Mouse (Mus musculus): ENCODE results near the gene Olfr1328. TPM values are rescaled to one million over a fixed set of nuclear protein-coding genes. Genes with fewer than 3 reads are reported as not detected.
"Not testable (repeated sequence)": the region's sequence is repeated elsewhere in the genome, so short reads cannot be mapped to it uniquely, and the experiment has no call there.

The Olfr1328 gene
- not detected in 2 replicates for polyA plus RNA-seq (2015; fragmentation: Nextera tagmentation; extraction: Ambion mirVana)

DNA sequence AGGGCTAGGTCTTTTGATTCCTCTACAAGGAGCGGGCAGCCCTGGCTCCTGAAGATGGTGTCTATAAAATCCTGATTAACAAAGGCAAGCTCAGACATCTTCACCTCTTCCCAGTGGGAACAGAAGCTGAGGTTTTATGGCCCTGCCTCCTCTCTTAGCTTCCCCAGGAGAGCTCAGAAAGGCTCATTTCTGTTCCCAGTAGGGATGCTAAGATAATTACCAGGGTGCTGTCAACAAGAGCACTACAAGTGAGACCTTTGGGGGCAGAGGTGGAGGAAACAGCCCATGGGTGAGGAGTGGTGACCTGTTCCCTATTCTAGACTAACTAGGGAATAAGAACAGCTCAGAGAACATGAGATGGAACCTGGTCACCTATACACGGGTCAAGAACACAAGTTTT, at the start of gene Olfr1328:
Gene Olfr1328 (minus strand): TSS at position 101 of the 400 bp plus-strand sequence.
- no peaks in the 10 kb centered on the region for H3K36me3 ChIP-seq (ENCODE audit: control insufficient read depth, insufficient read depth, low read length)
- 73% methylated on average over 2 of the region's 2 CpGs for WGBS

DNA sequence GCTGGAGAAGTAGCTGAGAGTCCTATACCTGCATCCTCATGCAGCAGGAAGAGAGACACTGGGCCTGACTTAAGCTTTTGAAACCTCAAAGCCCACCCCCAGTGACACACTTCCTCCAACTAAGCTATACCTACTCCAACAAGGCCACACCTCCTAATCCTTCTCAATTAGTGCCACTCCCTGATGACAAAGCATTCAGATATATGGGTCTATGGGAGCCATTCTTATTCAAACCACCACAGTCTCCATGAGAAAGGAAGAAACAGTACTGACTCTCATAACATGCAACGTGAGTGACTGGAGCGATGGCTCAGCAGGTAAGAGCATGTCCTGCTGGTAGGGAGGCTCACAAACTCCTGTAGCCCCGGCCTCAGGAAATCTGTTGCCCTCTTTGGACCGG, 46.9 kb upstream of the Olfr1328 start:
- 80% methylated on average over 4 of the region's 4 CpGs for WGBS
- Histone ChIP-seq H3K27ac (ENCODE audit: low read length) (no peak overlapping the region), H3K9ac (ENCODE audit: low read length) (no peak overlapping the region), H3K4me2 (ENCODE audit: low read depth, low read length) (no peak overlapping the region), H3K4me3 (ENCODE audit: low read length) (no peak overlapping the region), H3K36me3 (ENCODE audit: control insufficient read depth, insufficient read depth, low read length) (no peaks in the 10 kb centered on the region), H3K9me3 (ENCODE audit: control insufficient read depth, low read length) (0 out of 2 replicates have a peak, but pooled peaks cover 2% of the 10 kb centered on the region), H3K4me1 (replicated peaks; ENCODE audit: control insufficient read depth, insufficient read depth, low read length) (no peaks in the 10 kb centered on the region), H3K27me3 (ENCODE audit: control insufficient read depth, insufficient read depth, low read depth, low read length) (no peaks in the 10 kb centered on the region)
- no peak for ATAC-seq (ENCODE audit: low read depth)

More for the DNA sequence above, at the start of gene Olfr1328:
- Histone ChIP-seq H3K9ac (ENCODE audit: low read length) (no peak within 1 kb of the TSS), H3K4me2 (ENCODE audit: low read depth, low read length) (no peak within 1 kb of the TSS), H3K4me1 (replicated peaks; ENCODE audit: control insufficient read depth, insufficient read depth, low read length) (no peaks in the 10 kb centered on the region), H3K9me3 (ENCODE audit: control insufficient read depth, low read length) (no peaks in the 10 kb centered on the region), H3K27me3 (ENCODE audit: control insufficient read depth, insufficient read depth, low read depth, low read length) (no peaks in the 10 kb centered on the region), H3K4me3 (ENCODE audit: low read length) (no peak within 1 kb of the TSS), H3K27ac (ENCODE audit: low read length) (no peak within 1 kb of the TSS)
- no peak for ATAC-seq (ENCODE audit: low read depth)

DNA sequence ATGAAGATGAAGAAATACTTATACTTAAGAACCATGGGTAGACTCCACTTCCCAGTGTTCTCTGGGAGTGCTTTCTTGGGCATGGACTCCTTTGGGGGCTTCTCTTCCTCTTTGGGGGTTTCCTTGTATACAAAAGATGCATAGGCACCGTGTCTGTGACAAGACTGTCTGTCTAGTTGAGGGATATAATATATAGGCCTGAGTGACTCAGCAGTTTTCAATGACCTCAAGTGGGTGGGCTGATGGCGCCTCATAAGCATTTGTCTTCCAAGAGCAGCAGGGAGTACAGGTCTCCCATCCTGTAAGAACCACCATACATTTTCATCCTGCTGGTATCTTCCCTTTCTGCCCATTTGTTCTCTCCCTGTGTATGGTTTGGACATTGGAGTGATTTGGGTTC, 34.9 kb upstream of the Olfr1328 start:
- Histone ChIP-seq H3K9me3 (ENCODE audit: control insufficient read depth, low read length) (no peaks in the 10 kb centered on the region), H3K27me3 (ENCODE audit: control insufficient read depth, insufficient read depth, low read depth, low read length) (no peaks in the 10 kb centered on the region), H3K9ac (ENCODE audit: low read length) (no peak overlapping the region), H3K4me1 (replicated peaks; ENCODE audit: control insufficient read depth, insufficient read depth, low read length) (no peaks in the 10 kb centered on the region), H3K27ac (ENCODE audit: low read length) (no peak overlapping the region), H3K4me3 (ENCODE audit: low read length) (no peak overlapping the region), H3K4me2 (ENCODE audit: low read depth, low read length) (no peak overlapping the region), H3K36me3 (ENCODE audit: control insufficient read depth, insufficient read depth, low read length) (no peaks in the 10 kb centered on the region)
- no peak for ATAC-seq (ENCODE audit: low read depth)
- WGBS = 49% methylated on average over 2 of the region's 2 CpGs

DNA sequence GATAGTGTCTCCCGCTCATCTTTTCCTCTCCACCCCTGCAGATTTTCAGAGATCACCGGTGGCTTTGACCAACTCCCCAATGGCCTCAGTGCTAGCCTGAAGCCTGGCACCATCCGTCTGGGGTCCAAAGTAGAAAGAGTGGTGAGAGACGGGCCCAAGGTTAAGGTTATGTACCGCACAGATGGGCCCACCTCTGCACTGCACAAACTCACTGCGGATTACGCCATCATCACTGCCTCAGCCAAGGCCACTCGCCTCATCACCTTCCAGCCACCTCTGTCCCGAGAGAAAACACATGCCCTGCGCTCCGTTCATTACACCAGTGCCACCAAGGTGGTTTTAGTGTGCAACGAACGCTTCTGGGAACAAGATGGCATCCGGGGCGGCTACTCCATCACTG, 29.3 kb upstream of the Olfr1328 start:
- 91% methylated on average over 15 of the region's 15 CpGs for WGBS
- H3K27me3 ChIP-seq (ENCODE audit: control insufficient read depth, insufficient read depth, low read depth, low read length) = no peaks in the 10 kb centered on the region
- H3K9me3 ChIP-seq (ENCODE audit: control insufficient read depth, low read length) = no peaks in the 10 kb centered on the region
- H3K4me1 ChIP-seq (replicated peaks; ENCODE audit: control insufficient read depth, insufficient read depth, low read length) = no peaks in the 10 kb centered on the region
- no peaks in the 10 kb centered on the region for H3K36me3 ChIP-seq (ENCODE audit: control insufficient read depth, insufficient read depth, low read length)
- H3K4me2 ChIP-seq (ENCODE audit: low read depth, low read length) = no peak overlapping the region
- no peak for ATAC-seq (ENCODE audit: low read depth)
- H3K27ac ChIP-seq (ENCODE audit: low read length) = no peak overlapping the region
- H3K9ac ChIP-seq (ENCODE audit: low read length) = no peak overlapping the region
- H3K4me3 ChIP-seq (ENCODE audit: low read length) = no peak overlapping the region

DNA sequence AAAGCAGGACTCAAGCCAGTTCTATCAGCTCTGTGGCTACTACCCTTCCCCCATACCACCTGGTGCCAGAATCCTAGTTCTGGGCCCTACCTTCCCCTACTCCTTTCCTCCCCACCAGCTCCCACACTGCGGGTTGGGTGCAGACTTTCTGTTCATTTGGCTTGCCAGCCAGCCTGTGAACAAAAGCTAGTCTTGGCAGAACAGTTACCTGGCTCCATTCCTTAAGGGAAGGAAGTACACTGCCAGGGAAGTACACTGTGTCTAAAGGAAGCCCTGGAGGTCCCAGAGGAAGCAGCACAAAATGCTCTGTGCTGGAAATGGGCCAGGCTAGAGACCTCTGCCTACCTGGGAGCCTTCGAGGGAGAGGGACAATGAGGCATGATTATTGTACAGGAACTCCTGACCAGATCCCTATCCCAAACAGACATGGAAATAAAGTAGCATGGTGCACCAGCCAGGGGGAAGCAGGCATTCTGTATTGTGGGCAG, 22.8 kb upstream of the Olfr1328 start, which contains the start of gene Lao1:
Gene Lao1 (plus strand): TSS at position 438 of the 488 bp plus-strand sequence.
- 67% methylated on average over 2 of the region's 2 CpGs for WGBS
- Histone ChIP-seq H3K4me1 (replicated peaks; ENCODE audit: control insufficient read depth, insufficient read depth, low read length) (no peaks in the 10 kb centered on the region), H3K9ac (ENCODE audit: low read length) (no peak within 1 kb of the TSS), H3K27me3 (ENCODE audit: control insufficient read depth, insufficient read depth, low read depth, low read length) (no peaks in the 10 kb centered on the region), H3K27ac (ENCODE audit: low read length) (no peak within 1 kb of the TSS), H3K4me2 (ENCODE audit: low read depth, low read length) (no peak within 1 kb of the TSS), H3K36me3 (ENCODE audit: control insufficient read depth, insufficient read depth, low read length) (no peaks in the 10 kb centered on the region), H3K9me3 (ENCODE audit: control insufficient read depth, low read length) (no peaks in the 10 kb centered on the region), H3K4me3 (ENCODE audit: low read length) (no peak within 1 kb of the TSS)
- ATAC-seq (ENCODE audit: low read depth) = no peak

DNA sequence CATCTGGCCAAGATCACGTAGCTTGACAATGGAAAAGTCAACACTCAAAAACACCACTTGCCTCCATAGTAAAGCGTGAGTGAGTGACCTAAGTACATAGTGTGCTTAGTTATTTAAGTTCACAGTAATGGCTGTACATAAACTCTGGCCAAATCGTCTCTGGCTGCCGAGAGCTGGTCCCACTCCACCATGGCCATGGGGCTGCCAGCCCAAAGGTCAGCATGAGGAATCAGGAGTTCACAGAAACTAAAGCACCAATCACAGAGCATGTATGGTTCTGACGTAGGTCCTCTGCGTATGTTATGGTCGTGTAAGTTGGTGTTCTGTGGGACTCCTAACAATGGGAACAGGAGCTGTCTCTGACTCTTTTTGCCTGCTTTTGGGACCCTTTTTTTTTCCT, 20.4 kb upstream of the Olfr1328 start:
- no peak for ATAC-seq (ENCODE audit: low read depth)
- Histone ChIP-seq H3K4me1 (replicated peaks; ENCODE audit: control insufficient read depth, insufficient read depth, low read length) (no peaks in the 10 kb centered on the region), H3K4me3 (ENCODE audit: low read length) (no peak overlapping the region), H3K4me2 (ENCODE audit: low read depth, low read length) (no peak overlapping the region), H3K9ac (ENCODE audit: low read length) (no peak overlapping the region), H3K27ac (ENCODE audit: low read length) (no peak overlapping the region), H3K27me3 (ENCODE audit: control insufficient read depth, insufficient read depth, low read depth, low read length) (no peaks in the 10 kb centered on the region), H3K36me3 (ENCODE audit: control insufficient read depth, insufficient read depth, low read length) (no peaks in the 10 kb centered on the region), H3K9me3 (ENCODE audit: control insufficient read depth, low read length) (no peaks in the 10 kb centered on the region)
- 69% methylated on average over 7 of the region's 7 CpGs for WGBS

DNA sequence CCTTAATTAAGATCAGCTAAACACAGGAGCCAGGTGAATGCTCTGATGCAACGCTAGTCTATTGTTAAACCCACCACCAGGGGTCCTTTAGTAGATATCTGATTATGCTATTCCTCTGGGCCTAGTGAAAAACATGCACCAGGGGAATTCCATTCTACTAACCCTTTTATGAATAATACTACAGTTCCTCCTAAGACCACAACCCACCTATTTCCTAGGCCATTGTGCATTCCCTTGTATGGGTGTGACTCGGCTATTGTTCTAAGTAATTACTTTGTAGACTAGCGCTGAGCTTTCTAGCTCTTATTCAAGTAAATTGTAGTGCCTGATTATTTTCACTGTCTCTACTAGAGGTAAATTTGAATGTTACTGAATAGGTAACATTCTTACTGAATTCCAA, 7.1 kb downstream of the Olfr1328 start:
- H3K27me3 ChIP-seq (ENCODE audit: control insufficient read depth, insufficient read depth, low read depth, low read length); H3K9ac ChIP-seq (ENCODE audit: low read length); H3K4me3 ChIP-seq (ENCODE audit: low read length); H3K4me2 ChIP-seq (ENCODE audit: low read depth, low read length); H3K4me1 ChIP-seq (replicated peaks; ENCODE audit: control insufficient read depth, insufficient read depth, low read length); H3K36me3 ChIP-seq (ENCODE audit: control insufficient read depth, insufficient read depth, low read length); ATAC-seq (ENCODE audit: low read depth); H3K27ac ChIP-seq (ENCODE audit: low read length); H3K9me3 ChIP-seq (ENCODE audit: control insufficient read depth, low read length): not testable (repeated sequence)
- WGBS = 85% methylated on average over 3 of the region's 3 CpGs

DNA sequence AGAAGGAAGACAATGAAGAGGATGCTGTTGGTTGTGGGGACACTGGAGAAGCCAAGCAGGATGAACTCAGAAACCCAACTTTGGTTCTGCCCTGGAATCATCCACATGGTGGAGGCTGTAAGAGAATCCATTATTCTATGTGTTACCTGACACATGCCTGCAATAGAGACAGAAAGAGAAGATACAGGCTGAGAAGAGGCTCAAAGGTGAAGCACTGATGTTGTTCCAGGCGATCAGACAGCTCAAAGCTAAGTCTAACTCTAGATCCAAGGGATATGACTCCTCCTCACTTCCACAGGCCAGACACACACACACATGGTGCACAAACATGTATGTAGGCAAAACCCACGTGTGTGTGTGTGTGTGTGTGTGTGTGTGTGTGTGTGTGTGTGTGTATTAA, 21.0 kb downstream of the Olfr1328 start, which contains the start of gene Olfr1329:
Gene Olfr1329 (minus strand): TSS at position 101 of the 400 bp plus-strand sequence.
- H3K4me3 ChIP-seq (ENCODE audit: low read length); H3K9me3 ChIP-seq (ENCODE audit: control insufficient read depth, low read length); H3K27ac ChIP-seq (ENCODE audit: low read length); H3K27me3 ChIP-seq (ENCODE audit: control insufficient read depth, insufficient read depth, low read depth, low read length); H3K36me3 ChIP-seq (ENCODE audit: control insufficient read depth, insufficient read depth, low read length); ATAC-seq (ENCODE audit: low read depth); H3K4me2 ChIP-seq (ENCODE audit: low read depth, low read length); H3K4me1 ChIP-seq (replicated peaks; ENCODE audit: control insufficient read depth, insufficient read depth, low read length); H3K9ac ChIP-seq (ENCODE audit: low read length): not testable (repeated sequence)
- WGBS = 51% methylated on average over 2 of the region's 2 CpGs

DNA sequence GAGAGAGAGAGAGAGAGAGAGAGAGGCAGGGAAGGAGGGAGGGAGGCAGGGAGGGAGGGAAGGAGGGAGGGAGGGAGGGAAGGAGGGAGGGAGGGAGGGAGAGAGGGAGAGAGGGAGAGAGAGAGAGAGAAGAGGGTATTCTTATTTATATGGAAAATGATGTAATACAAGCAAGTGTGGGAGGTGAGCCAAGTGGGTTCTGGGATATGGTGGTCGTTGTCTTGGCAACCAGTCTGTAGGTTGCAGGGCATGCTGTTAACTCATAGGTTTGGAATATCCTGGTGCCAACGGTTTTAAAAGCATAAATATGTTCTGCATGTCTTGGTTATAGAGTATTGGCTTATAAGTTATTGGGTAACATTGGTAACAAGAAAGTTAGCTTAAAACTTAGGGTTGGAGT, 36.4 kb downstream of the Olfr1328 start:
- 55% methylated on average over 2 of the region's 2 CpGs for WGBS
- Histone ChIP-seq H3K27ac (ENCODE audit: low read length) (no peak overlapping the region), H3K4me1 (replicated peaks; ENCODE audit: control insufficient read depth, insufficient read depth, low read length) (no peaks in the 10 kb centered on the region), H3K9me3 (ENCODE audit: control insufficient read depth, low read length) (no peaks in the 10 kb centered on the region), H3K4me2 (ENCODE audit: low read depth, low read length) (no peak overlapping the region), H3K27me3 (ENCODE audit: control insufficient read depth, insufficient read depth, low read depth, low read length) (no peaks in the 10 kb centered on the region), H3K36me3 (ENCODE audit: control insufficient read depth, insufficient read depth, low read length) (no peaks in the 10 kb centered on the region), H3K4me3 (ENCODE audit: low read length) (no peak overlapping the region), H3K9ac (ENCODE audit: low read length) (no peak overlapping the region)
- no peak for ATAC-seq (ENCODE audit: low read depth)

DNA sequence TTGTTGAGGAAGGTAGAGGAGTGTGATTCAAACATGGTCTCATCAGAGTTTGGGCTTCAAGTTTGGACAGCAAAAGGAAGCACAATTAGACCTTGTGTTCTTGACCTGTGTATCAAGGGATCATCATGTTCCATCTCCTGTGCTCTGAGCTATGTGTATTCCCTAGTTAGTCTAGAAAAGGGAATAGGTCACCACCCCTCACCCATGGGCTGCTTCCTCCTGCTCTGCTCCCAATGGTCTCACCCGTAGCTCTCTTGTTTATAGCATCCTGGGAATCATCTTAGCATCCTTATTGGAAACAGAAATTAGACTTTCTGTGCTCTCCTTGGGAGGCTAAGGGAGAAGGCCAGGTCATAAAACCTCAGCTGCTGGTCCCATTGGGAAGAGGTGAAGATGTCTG, 50.1 kb downstream of the Olfr1328 start, which contains the start of gene Olfr1330:
Gene Olfr1330 (plus strand): TSS at position 301 of the 400 bp plus-strand sequence.
- ATAC-seq (ENCODE audit: low read depth) = no peak
- H3K27ac ChIP-seq (ENCODE audit: low read length) = no peak within 1 kb of the TSS

More for the DNA sequence above, 50.1 kb downstream of the Olfr1328 start, which contains the start of gene Olfr1330:
- no peak within 1 kb of the TSS for H3K9ac ChIP-seq (ENCODE audit: low read length)
- no peak within 1 kb of the TSS for H3K4me3 ChIP-seq (ENCODE audit: low read length)
- WGBS = 67% methylated on average over 1 of the region's 1 CpGs
- no peaks in the 10 kb centered on the region for H3K36me3 ChIP-seq (ENCODE audit: control insufficient read depth, insufficient read depth, low read length)
- H3K9me3 ChIP-seq (ENCODE audit: control insufficient read depth, low read length) = no peaks in the 10 kb centered on the region
- H3K27me3 ChIP-seq (ENCODE audit: control insufficient read depth, insufficient read depth, low read depth, low read length) = no peaks in the 10 kb centered on the region
- no peaks in the 10 kb centered on the region for H3K4me1 ChIP-seq (replicated peaks; ENCODE audit: control insufficient read depth, insufficient read depth, low read length)
- H3K4me2 ChIP-seq (ENCODE audit: low read depth, low read length) = no peak within 1 kb of the TSS

All from lung, embryonic 16.5 days (tissue).